Mouse (Mus musculus): Measurements from ENCODE around the gene Gm20390. TPM values are rescaled to one million over a fixed set of nuclear protein-coding genes. Genes with fewer than 3 reads are reported as not detected.
"Not testable (repeated sequence)": the region's sequence is repeated elsewhere in the genome, so short reads cannot be mapped to it uniquely, and the experiment has no call there.

Gene Gm20390
- total RNA-seq, 2 experiments from 2014 or later = 160 to 220 TPM

GRCm38 (mm10) chr11:93967381-93967780, 712 bp downstream of the Gm20390 start:
- DNase-seq (ENCODE audit: low spot score in 2 of 2) = no peak

- DNase-seq (ENCODE audit: low spot score in 2 of 2) = no peak
Observed at GRCm38 (mm10) chr11:93965391-93965790, 2.7 kb downstream of the Gm20390 start.

- no peak for DNase-seq (ENCODE audit: low spot score in 2 of 2)
Observed at GRCm38 (mm10) chr11:93963013-93963412, 5.1 kb downstream of the Gm20390 start.

- no peak for DNase-seq (ENCODE audit: low spot score in 2 of 2)
Observed at GRCm38 (mm10) chr11:93961482-93961881, 6.6 kb downstream of the Gm20390 start.

- DNase-seq (ENCODE audit: low spot score in 2 of 2) = peak in 1 of 2 experiments; percentile 12
Observed at GRCm38 (mm10) chr11:93957746-93958145, 10.3 kb downstream of the Gm20390 start.

GRCm38 (mm10) chr11:93957031-93957555, 11.0 kb downstream of the Gm20390 start:
- DNase-seq (ENCODE audit: low spot score in 2 of 2) = peak in 1 of 2 experiments; percentile 12

- DNase-seq (ENCODE audit: low spot score in 2 of 2) = peak in 1 of 2 experiments; percentile 31
Observed at GRCm38 (mm10) chr11:93956159-93956558, 11.9 kb downstream of the Gm20390 start, which contains the start of gene Nme2. Nme2 (minus strand) TSS chr11:93956259.

- peak; percentile 88 to 91 for DNase-seq (ENCODE audit: low spot score in 2 of 2)
Observed at GRCm38 (mm10) chr11:93955256-93956150, 12.6 kb downstream of the Gm20390 start.

GRCm38 (mm10) chr11:93954738-93955255, 13.3 kb downstream of the Gm20390 start:
- DNase-seq (ENCODE audit: low spot score in 2 of 2) = peak in 1 of 2 experiments; percentile 10

GRCm38 (mm10) chr11:93952376-93952775, 15.7 kb downstream of the Gm20390 start:
- no peak for DNase-seq (ENCODE audit: low spot score in 2 of 2)

GRCm38 (mm10) chr11:93950045-93950444, 18.0 kb downstream of the Gm20390 start:
- no peak for DNase-seq (ENCODE audit: low spot score in 2 of 2)

- no peak for DNase-seq (ENCODE audit: low spot score in 2 of 2)
Observed at GRCm38 (mm10) chr11:93948887-93949567, 19.1 kb downstream of the Gm20390 start.

- no peak for DNase-seq (ENCODE audit: low spot score in 2 of 2)
Observed at GRCm38 (mm10) chr11:93944986-93945385, 23.1 kb downstream of the Gm20390 start.

GRCm38 (mm10) chr11:93940906-93941305, 27.2 kb downstream of the Gm20390 start:
- DNase-seq (ENCODE audit: low spot score in 2 of 2) = no peak

GRCm38 (mm10) chr11:93929106-93929505, 39.0 kb downstream of the Gm20390 start:
- no peak for DNase-seq (ENCODE audit: low spot score in 2 of 2)

GRCm38 (mm10) chr11:93915019-93915418, 53.1 kb downstream of the Gm20390 start:
- not testable (repeated sequence) for DNase-seq (ENCODE audit: low spot score in 2 of 2)

GRCm38 (mm10) chr11:93911603-93912002, 56.5 kb downstream of the Gm20390 start:
- no peak for DNase-seq (ENCODE audit: low spot score in 2 of 2)

GRCm38 (mm10) chr11:93908829-93909228, 59.3 kb downstream of the Gm20390 start:
- DNase-seq (ENCODE audit: low spot score in 2 of 2) = no peak

- no peak for DNase-seq (ENCODE audit: low spot score in 2 of 2)
Observed at GRCm38 (mm10) chr11:93907839-93908238, 60.3 kb downstream of the Gm20390 start.

GRCm38 (mm10) chr11:93906834-93907233, 61.3 kb downstream of the Gm20390 start:
- no peak for DNase-seq (ENCODE audit: low spot score in 2 of 2)

Measured in layer of hippocampus, postnatal 10 days (tissue).